Mouse (Mus musculus): Measurements from ENCODE around the gene Otub1. TPM values are rescaled to one million over a fixed set of nuclear protein-coding genes. Genes with fewer than 3 reads are reported as not detected.

Gene Otub1
- total RNA-seq, 2 experiments from 2014 or later, result 34.0 to 69.5 TPM

DNA sequence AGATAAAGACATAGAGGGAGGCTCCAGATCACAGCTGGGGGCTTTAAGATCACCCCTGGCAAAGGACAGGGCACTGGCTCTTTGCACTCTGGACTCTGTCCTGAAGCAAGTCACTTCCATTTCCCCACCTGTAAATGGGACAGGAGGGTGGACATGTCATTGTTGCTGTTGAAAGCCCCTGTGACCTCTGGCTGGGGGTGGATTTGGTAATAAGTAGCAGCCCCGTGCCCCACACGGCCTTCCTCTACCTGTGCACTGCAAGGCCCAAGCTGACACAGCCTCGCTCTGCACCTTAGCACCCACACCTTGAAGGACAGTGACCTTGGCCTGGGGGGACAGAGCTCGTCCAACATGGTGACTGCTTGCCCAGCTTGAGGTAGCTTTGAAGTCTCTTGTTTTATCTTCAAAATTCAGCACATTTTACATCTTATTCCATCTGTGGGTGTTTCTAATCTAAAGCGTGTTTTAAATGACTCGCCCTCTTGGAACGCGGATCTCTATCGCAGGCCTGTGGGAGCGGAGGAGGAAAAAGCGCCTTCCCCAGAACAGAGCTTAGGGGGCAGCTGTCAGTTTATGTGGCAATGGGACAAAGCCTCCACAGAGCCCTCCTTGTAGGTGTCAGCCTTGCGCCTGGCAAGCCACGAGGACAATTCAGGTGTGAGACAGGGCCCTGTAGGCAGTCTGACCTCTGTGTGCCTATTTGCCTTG is 28.2 kb downstream of the Otub1 start:
- no peak for ATAC-seq (replicated peaks; ENCODE audit: poor library complexity)

DNA sequence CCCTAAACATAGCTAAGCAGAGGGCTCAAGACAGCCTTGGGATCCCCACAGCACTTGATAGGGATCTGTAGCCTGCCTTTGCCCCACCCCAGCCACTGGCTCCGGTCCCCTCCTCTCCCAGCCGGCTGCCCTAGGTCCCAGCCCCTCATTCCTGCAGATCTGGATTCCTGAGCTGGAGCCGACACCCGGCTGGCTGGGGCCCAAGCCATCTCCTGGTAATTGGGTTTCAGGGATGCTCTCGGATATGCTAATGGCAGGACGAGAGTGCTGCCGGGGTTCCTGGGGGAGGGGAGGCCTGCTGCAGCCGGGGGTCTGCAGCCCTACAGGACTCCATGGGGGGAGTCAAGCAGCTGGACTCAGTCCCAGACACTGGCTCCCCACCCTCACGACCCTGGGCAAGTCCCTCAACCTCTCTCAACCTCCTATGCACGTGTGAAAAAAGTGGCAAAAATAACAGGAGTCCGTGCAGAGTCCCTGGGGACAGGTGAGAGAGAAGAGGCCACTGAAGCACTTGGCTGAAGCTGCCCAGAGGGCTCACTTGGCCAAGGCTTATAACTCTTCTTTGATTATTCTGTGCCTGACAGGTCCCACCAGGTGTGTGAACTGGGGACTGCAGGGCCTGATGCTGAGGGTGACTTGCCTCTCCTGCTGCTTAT is 29.9 kb downstream of the Otub1 start:
- no peak for ATAC-seq (replicated peaks; ENCODE audit: poor library complexity)

DNA sequence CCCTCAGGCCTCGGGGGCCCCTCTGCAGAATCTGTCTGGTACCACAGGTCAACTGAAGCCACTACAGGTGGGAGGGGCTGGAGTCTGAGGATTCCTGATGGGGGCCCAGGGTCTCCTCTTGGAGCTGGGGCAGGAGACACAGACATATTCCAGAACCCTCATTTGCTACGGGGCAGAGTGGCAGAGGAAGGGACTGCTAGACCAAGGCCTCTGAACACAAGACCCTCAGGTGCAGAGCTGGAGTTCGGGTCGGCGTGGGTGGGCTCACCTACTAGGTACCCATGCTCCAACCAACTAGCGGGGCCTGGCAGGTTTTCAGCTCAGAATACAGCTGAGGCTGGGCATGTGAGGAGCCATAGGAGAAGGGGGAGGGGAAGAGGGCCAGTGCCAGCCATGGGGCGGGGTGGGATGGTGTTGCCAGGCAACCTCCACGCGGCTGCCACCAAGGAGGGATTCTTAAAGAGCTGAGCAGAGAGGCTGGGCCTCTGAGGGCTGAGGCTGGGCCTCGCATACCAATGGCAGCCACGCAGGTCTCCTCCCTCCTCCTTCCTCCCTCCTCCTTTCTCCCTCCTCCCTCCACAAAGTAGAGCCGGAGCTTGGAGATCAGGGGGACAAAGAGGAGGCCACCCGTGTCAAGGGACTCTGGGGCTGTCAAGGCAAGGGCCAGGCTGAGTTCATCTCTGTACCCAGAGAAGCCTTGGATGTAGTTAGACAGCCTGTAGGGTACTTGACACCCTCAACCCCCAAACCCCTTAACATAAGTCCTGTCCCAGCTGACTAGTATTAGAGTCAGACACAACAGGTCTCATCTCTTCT is 33.9 kb downstream of the Otub1 start:
- ATAC-seq (replicated peaks; ENCODE audit: poor library complexity), result peak; percentile 46

DNA sequence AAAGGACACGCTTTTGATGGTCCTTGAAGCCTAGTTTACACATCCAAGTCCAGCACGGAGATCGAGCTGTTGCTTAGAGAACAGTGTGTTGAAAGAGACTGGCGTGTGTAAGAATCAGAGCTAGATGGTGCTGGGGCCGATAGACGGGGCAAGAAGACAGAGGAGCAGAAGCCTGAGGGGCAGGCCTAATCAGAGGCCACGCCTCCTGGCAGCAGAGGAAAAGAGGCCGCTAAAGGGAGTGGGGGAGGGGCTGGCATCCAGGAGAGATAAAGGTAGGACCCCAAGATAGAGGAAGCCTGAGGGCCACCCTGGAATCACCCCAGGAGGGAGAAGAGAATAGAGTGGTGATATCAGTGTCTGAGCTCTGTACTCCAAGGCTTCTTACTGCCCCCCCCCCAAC is 34.7 kb downstream of the Otub1 start:
- ATAC-seq (replicated peaks; ENCODE audit: poor library complexity), result peak; percentile 31

DNA sequence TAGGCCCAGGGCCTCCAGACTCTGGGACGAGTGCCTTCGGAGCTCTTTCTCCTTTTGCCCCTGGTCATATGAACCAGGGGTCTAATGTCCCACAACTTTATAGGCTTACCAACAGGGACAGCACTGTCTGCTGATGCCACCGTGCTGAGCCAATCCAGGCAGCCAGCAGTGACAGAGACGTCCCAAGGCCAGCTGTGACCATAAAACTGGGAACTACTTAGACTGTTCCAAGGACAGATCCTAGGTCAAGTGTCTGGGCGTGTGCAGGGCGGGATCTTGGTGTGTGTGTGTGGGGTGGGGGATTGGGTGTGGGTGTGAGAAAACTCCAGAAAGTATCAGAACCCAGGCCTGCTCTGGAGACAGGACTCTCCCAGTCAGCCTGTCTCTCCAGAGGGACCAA is 35.2 kb downstream of the Otub1 start:
- ATAC-seq (replicated peaks; ENCODE audit: poor library complexity), result no peak

DNA sequence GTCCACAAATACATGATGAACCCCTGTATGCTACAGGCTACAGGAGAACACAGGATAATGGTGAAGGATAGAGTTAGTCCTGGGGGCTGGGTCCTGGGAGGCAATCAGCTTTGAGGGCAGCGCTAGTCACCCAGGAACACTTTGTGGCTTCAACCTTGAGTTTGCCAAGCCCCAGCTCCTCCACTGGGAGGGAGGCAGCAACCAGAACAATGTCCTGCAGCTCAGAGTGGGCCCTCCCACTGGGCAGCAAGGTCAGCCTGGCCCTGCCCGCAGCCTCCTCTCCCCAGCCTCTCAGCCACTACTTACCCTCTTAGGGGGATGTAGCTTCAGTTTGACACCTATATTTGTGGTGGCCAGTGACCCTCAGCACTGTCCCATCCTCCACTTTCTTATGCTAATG is 37.7 kb downstream of the Otub1 start:
- no peak for ATAC-seq (replicated peaks; ENCODE audit: poor library complexity)

DNA sequence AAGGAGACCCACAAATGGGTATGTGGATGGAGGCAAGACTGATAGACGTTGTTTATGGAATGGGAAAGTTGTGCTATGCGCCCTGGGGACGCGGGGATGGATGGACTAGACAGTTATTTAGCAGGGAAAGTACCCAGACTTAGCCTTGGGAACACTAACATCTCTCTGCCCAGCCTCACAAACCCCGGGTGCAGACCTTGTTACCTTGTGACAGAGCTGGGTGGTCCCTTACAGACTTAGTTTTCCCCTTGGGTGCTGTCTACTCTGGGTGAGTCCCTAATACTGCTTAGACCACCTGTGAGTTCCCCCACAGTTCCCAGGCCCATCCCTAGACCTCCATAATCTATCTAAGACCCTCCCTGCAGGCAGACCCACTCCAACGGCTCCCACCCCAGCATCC is 39.3 kb downstream of the Otub1 start:
- no peak for ATAC-seq (replicated peaks; ENCODE audit: poor library complexity)

DNA sequence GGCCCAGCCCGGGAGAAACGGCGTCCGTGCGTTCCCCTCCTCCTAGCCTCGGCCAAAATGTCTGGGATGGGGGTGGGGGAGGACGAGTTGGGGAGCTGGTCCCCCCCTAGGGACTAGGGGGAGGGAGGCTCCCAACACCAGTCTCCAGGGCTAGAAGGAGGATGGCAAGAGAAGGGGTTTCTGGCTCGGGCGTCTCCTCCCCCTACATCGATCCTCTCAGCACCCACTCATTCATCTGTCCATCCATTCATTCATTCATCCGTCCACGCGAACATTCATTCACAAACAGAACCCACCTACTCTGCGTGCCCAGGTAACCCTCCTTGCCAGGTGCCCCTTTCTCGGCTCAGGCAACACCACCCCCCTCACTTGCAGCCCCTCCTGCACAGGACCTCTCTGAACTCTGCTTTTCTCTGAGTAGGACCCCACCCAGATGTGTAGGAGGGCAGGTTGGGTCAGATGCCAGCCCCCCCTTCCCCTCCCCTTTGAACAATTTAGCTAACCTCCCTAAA is 39.9 kb downstream of the Otub1 start:
- ATAC-seq (replicated peaks; ENCODE audit: poor library complexity), result no peak

DNA sequence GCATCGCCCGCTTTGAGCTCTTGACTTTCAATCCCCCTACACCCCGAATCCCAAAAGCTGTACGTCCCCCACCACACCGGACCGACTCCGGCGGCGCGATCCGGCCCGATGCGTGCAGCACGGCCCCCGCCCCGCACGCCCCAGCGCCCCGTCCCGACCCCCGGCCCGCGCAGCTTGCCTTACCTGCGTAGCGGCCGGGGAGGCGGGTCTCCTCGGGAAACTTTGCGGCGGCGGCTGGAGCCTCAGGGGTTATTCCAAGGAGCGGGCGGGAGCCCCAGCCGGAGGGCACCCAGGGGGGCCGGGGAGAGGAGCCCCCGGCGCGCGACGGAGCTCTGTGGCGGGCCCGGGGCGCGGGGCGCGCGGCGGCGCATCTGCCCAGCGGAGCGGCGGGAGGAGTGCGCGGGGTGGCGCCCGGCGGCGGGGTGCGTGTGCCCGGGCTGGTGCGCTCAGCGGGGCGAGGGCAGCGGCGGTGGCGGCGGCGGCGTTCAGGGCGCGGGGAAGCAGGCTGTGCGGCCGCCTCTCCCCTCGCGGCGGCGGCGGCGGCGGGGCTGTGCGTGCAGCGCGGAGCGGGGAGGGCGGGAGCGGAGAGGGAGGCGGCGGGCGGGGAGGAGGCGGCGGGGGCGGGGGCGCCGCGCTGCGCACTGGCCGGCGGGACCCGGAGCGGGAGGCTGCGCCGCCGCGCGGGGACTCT is 40.5 kb downstream of the Otub1 start:
- no peak for ATAC-seq (replicated peaks; ENCODE audit: poor library complexity)

DNA sequence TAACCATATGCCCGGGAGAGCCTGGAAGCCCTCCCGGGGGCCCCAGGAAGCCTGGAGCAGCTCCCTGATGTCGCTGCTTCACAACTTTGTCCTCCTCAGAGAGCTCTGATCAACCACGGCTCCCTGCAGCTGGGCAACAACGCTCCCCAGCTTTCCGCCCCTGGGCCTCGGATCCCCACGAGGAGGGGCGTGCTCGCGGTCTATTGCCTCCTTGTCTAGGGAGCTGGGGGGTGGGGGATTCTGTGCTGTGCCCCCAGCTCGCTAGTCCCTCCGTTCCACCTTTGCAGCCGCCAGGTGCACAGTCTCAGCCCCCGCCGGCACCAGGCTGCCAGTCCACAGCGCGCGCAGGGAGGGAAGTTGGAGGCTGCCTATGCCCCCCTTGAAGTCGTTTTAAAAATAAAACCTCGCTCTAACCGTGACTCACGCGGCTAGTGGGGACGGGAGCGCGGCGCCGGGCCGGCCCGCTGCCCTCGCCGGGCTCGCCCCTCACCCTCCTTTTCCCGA is 41.2 kb downstream of the Otub1 start:
- ATAC-seq (replicated peaks; ENCODE audit: poor library complexity), result peak; percentile 35; the same call in 1 of the 2 replicates

DNA sequence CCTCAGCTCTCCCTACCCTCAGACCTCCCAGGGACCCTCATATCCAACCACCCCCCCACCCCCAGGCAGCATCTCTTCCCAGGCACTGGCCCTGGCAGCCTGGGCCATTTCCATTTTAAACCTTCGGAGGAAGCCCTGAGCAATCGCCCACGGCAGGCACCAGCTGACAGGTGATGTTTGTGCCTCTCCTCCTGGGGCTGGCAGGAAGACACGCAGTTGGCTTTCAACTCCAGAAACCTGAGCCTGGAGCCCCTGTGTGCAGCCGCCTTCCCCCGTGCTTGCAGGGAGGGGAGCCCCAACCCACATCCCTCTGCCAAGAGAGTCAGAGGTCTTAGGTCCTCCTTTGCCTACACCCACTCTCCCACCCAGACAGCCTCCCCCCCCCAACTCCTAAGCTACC is 41.9 kb downstream of the Otub1 start:
- no peak for ATAC-seq (replicated peaks; ENCODE audit: poor library complexity)

DNA sequence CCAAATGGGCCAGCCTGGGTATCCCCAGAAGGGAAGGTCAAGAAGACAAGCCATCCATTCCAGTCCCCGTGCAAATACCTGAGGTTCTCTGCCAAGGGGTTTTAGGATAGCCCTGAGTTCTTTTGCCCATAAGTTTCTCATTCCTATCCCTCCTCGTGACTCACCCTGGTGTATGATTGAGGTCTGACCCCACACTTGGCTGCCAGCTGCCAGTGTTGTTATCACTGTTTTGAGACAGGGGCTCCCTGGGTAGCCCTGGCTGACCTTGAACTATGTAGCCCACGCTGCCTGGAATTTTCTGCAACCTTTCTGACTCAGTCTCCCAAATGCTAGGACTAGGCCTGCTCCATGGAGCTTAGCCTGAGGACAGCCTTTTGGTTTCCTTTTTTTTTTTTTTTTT is 45.1 kb downstream of the Otub1 start:
- no peak for ATAC-seq (replicated peaks; ENCODE audit: poor library complexity)

DNA sequence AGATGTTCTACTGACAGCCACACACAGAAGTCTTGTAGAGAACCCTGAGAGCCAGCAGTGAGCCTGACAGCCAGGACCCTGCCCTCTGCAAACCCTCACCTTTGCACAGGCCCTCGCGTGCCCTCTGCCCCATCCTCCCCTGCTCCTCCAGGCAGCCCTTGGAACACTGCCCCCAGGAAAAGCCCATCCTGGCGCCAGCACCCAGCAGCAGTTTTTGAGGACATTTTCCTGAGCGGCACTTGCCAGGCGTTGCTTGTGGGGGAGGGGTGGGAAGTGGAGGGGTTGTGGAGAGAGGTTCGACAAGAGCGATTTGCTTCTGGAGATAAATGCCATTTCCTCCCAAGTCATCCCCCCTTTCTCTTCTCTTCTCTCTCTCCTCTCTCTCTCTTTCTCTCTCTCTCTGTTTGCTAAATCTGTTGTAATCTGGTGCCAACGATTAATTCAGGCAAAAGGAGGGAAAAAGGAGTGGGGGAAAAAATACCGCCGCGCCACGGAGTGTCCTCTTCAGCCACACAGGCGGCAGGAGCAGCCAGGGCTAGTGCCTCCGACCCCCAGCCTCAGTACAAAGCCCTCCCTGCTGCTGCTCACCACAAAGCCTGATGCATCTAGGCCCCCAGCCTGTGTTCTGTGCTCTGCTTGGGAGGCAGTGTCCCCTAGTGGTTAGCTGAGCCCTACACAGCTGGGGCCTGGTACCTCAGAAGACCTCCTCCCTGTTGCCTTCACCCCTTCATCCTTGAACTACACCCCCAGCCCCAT is 45.8 kb downstream of the Otub1 start:
- peak; percentile 51; the same call in 1 of the 2 replicates for ATAC-seq (replicated peaks; ENCODE audit: poor library complexity)

DNA sequence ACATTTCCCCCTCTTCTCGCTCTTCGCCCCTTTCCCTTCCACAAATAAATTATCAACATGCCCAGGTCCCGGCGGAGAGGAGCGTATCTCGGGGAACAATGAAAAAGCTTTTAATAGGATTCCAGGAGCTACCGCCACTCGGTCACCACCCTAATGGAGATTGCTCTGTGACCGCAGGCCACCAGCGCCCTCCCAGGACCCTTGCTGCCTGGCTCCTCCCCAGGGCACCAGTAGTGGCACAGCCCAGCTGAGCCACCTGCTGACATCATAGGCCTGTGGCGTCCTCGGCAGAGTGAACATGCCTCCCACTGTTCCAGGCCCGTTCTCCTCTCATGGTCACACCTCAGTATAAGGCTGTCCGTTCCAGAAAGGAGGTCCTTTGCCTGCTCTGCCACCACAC is 48.4 kb downstream of the Otub1 start:
- no peak for ATAC-seq (replicated peaks; ENCODE audit: poor library complexity)

DNA sequence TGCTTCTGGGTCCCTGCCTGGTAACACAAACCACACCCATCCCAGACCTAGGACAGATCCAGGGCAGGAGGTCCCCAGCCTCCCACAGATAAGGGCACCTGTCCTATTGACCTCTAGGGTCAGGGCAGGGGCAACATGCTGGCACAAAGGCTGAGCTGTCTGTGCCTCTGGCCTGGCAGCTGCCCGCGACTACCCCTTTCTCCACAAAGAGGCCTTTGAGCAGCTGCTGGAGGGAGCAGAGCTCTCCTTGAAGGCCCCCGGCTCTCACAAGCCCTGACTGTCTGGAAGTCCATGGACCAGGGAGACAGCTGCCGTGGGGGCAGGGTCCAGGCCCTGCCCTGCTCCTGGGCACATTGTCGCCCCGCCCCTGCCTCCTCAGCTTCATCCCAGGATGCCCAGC is 50.9 kb downstream of the Otub1 start:
- no peak for ATAC-seq (replicated peaks; ENCODE audit: poor library complexity)

DNA sequence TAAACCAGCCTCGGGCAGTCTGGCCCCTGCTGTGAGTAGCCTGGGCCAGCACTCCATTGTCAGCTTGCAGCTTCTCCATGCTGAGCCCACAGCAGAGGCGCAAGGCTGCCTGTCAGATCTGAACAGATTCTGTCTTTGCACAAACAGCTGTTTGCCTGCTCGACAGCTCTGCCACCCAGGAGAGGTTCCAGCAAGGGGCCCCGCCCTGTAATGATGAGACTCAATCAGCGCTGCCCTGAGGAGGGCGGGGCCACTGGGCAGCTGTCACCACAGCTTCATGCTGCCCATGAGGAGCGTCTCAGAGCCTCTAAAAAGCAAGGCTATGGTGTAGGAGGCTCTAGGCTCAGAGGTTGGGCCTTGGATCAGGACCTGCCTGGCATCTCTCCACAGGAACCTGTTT is 52.9 kb downstream of the Otub1 start:
- ATAC-seq (replicated peaks; ENCODE audit: poor library complexity), result peak; percentile 80

DNA sequence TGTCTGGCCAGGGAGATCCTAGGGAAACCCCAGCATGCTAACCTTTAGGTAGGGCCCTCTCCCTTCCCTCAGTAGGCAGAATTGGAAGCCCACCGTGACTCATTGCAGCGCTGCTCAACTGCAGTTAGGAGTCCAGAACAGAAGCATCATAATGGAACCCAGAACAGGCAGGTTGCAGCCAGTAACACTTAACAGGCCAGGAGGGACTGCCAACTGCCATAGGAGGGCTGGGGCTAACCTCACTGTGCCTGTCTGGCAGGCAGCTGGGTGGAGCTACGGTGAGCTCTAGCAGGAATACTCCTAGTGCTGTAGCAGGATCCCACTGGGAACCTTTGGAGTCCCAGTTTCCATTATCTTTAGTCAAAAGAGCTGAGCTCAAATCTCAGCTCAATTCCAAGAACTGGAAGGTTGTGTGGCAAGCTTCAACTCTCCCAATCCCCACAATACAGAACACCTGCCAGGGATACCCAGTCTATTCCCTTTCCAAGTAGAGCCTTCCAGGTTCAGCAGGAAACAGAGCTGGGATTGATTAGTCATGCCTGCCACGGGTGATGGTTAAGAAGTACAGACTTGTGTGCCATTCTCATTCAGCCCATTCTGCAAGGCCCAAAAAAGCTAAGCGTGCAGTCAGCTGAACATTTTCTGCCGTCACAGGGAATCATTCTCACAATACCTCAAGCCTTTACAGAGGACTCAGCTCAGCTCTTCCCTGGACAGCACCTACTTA is 54.0 kb downstream of the Otub1 start:
- ATAC-seq (replicated peaks; ENCODE audit: poor library complexity), result no peak

DNA sequence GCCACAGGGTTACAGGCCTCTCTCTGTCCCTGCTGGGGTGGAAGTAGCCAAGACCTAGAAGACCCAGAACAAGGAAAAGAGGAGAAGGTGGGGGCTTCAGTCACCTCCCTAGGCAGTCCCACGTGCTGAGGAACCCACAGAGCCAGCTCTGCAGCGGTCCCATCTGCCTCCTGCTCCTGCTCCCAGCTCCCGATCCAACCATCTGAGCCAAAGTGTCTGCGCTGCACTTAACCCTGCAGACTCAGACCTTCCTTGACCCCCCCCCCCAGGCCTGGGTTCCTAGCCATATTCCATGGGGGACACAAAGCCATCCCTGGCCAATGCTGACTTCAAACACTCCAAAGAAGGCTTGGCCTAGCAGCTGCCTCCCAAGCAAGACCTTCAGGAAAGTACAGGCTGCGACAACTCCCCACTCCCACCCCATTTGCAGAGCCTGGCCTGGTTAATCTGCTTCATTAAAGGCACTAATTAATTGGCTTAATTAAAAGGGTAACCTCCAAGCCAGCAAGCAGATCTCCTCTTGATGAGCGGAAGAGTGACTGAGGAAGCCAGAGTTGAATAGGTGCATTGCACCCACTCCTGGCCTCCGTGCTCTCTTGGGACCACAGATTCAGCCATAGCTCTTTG is 54.7 kb downstream of the Otub1 start:
- ATAC-seq (replicated peaks; ENCODE audit: poor library complexity), result no peak

DNA sequence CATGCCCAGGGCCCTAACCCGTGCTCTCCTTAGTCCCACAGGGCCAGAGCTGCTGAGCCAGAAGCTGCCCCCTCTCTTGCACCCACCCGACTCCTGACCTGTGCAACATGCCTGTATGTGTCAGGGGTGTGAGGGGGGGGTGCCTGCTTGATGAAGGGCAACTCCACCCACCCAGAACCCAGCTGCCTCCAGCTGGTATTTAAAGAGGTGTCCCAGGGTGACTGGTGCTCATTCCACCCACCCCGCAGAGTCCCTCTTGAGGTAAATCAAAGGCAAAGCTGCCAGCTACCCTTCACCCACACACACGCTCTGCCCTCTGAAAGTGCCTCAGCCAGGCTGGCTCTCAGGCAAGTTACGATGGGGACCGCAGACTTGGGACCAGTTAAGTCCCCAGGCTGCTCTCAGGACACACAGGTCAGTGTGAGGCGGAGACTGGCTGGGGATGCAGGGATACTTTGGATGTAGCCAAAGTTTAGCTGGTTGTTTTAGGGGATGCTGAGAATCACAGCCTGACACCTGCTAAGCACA is 56.9 kb downstream of the Otub1 start:
- ATAC-seq (replicated peaks; ENCODE audit: poor library complexity), result no peak

Measured in megakaryocyte progenitor cell, adult 5-6 weeks (primary cell).